Mouse (Mus musculus): Measurements from ENCODE around the gene Mb.

GRCm38 (mm10) chr15:77085818-77086217 is 35.3 kb upstream of the Mb start:
- TF ChIP-seq GATA1 (IDR thresholded peaks at IDR 0.05; ENCODE audit: borderline replicate concordance, low read length) (no peak), FLI1 (IDR thresholded peaks at IDR 0.05; ENCODE audit: low read length) (no peak)

Measured in megakaryocyte, embryonic 14.5 days (primary cell).